Mouse (Mus musculus) CH12.LX (cell line): ENCODE data around the gene Vasp.
A peak's percentile ranks its signal among the peaks of the same experiment; 100 is the strongest.

ENCODE experiments used
- CTCF ChIP-seq, 2 experiments: IDR thresholded peaks in 1 of 2; conservative IDR thresholded peaks in 1 of 2; 2 replicates each; pipeline ENCODE4 v1.5.1; 2011 to 2012; ENCODE audit warnings: low read depth in 2 of 2, low read length in 2 of 2, improper control_type of control experiment in 1 of 2, inconsistent platforms in 1 of 2, mild to moderate bottlenecking in 1 of 2, moderate library complexity in 1 of 2
- POLR2A ChIP-seq: IDR thresholded peaks from 2 replicates; pipeline ENCODE4 v1.6.1; 2011; ENCODE audit warnings: low read depth, mild to moderate bottlenecking, improper control_type of control experiment, low read length
- TCF12 ChIP-seq: IDR thresholded peaks from 2 replicates; pipeline ENCODE4 v1.6.1; 2014; ENCODE audit warnings: low read depth, mild to moderate bottlenecking, inconsistent platforms, low read length, improper control_type of control experiment

DNA sequence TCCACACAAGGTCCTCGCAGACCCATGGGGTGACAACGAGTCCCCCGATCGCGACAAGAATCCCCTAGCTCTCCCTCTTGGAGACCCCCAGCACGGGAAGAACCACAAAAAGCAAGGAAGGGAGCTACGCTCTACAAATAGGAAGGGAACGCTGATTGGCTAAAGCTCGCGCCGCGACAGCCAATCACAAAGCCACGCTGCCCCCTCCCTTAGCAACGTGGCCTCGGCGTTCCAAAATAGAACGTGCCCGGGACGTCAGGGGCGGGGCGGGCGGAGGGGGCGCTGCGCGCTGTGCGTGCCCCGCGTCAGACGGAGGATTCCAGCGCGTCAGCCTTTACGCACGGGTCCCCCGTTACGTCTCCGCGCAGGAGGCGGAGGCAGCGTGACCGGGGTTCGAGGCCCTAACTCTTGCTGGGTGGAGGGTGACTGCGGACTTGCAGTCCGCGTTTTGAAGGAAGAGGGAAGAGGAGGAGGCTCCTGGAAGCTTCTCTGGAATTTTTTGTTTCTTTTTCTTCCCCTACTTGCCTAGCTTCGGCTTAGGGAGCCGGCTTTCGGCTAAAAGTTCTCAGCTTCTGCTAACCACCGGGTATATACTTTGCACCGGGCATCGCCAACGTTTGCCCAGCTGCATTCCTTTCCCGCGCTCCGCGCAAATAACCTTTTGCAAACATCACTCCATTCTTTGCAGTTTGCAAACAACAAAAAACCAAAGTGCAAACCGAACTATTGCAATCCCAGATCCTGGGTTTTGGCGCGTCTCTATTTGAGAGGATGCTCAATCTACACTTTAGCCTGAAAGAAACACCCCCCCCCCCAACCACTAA lies 37.0 kb upstream of the Vasp start:
- TF ChIP-seq POLR2A, result peak; percentile 45; the same call in 1 of the 2 replicates
- TF ChIP-seq CTCF (conservative IDR thresholded peaks at IDR 0.05 in 1 of 2, IDR thresholded peaks at IDR 0.05 in 1 of 2; ENCODE audit: low read depth in 2 of 2, low read length in 2 of 2), result no peak
- 0 out of 2 replicates have a peak, but pooled peaks have one; percentile 27 for TF ChIP-seq TCF12
